Mouse (Mus musculus) forebrain, embryonic 13.5 days (tissue): ENCODE results near the gene Taco1. TPM values are rescaled to one million over a fixed set of nuclear protein-coding genes. Genes with fewer than 3 reads are reported as not detected.
"Not testable (repeated sequence)": the region's sequence is repeated elsewhere in the genome, so short reads cannot be mapped to it uniquely, and the experiment has no call there.

Source experiments
- ATAC-seq: fragments of 200-750 bp; cut with Nextera tagmentation; 2 replicates; pipeline ENCODE4 v1.8.0; 2017
- H3K27ac ChIP-seq: fragments of 300-500 bp; sonication (generic); 2 replicates; pipeline ENCODE4 v1.5.1; 2015; ENCODE audit warnings: inconsistent platforms, mild to moderate bottlenecking, moderate library complexity
- H3K27me3 ChIP-seq: fragments of 300-500 bp; sonication (generic); 2 replicates; pipeline ENCODE4 v1.6.1; 2015; ENCODE audit warnings: mild to moderate bottlenecking, inconsistent platforms
- H3K36me3 ChIP-seq: fragments of 300-500 bp; sonication (generic); 2 replicates; pipeline ENCODE4 v1.6.1; 2015; ENCODE audit warnings: mild to moderate bottlenecking, inconsistent platforms; ENCODE audit not compliant: poor library complexity, severe bottlenecking
- H3K4me1 ChIP-seq: fragments of 300-500 bp; sonication (generic); 2 replicates; pipeline ENCODE4 v1.6.1; 2015; ENCODE audit warnings: inconsistent platforms
- H3K4me2 ChIP-seq: fragments of 300-500 bp; sonication (generic); 2 replicates; pipeline ENCODE4 v1.6.1; 2015; ENCODE audit warnings: inconsistent platforms, mild to moderate bottlenecking, moderate library complexity
- H3K4me3 ChIP-seq: fragments of 300-500 bp; sonication (generic); 2 replicates; pipeline ENCODE4 v1.5.1; 2015; ENCODE audit warnings: mild to moderate bottlenecking, inconsistent platforms
- H3K9ac ChIP-seq: fragments of 300-500 bp; sonication (generic); 2 replicates; pipeline ENCODE4 v1.6.1; 2015; ENCODE audit warnings: mild to moderate bottlenecking, inconsistent platforms
- H3K9me3 ChIP-seq: fragments of 300-500 bp; sonication (generic); replicated peaks from 2 replicates; pipeline ENCODE4 v1.6.1; 2016; ENCODE audit warnings: inconsistent platforms
- WGBS: fragments of 180-500 bp; shearing (Covaris S2); methylation state at CpG from one replicate; pipeline ENCODE4 v1.1.7; 2015; 5-methylcytosine and 5-hydroxymethylcytosine counted together
- polyA plus RNA-seq: library from polyadenylated mRNA; unstranded; fragments of >200 nt; fragmentation: Nextera tagmentation; extraction: Ambion mirVana; gene quantifications from 2 replicates; pipeline ENCODE4 v1.2.1, GENCODE M21; 2015

Gene Taco1
- polyA plus RNA-seq, 1 experiment from 2014 or later, result 8.9 TPM

DNA sequence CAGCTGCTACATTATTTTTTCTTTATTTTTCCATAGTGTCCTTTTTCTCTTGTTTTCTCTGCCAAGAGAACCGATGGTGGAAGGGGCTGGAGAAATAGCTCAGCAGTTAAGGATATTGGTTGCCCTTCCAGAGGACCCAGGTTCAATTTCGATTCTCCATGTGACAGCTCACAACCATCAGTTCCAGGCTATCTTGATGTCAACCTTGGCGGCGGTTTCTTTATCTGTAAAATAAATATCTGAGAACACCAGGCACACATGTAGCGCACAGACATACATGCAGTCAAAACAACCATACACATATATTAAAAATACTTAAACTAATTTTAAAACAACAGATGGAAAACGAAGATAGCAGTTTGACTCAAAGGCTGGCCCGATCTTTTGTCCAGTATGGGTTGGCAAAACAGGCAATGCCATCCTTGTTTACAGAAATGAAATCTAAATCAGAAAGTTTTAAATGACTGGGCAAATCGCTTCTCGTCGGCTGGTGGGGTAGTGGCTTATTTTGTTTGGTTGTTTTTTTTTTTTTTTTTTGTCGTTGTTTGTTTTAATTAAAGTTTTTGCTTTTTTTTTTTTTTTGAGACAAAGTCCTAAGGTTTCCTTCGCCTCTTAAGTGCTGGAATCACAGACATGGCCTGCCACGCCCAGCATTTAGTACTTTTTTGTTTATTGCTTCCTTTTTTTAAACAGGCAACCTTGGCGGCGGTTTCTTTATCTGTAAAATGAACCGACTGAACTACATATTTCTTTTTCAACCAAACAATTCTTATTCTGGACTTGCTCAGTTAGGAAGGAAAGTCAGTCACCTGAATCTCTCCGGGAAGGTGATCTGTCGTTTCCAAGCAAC lies 563 bp upstream of the Taco1 start:
- 0 out of 2 replicates have a peak, but pooled peaks have one; percentile 6 for ATAC-seq
- 46% methylated on average over 18 of the region's 18 CpGs for WGBS
- peaks cover 7% of the 10 kb centered on the region for H3K4me1 ChIP-seq

DNA sequence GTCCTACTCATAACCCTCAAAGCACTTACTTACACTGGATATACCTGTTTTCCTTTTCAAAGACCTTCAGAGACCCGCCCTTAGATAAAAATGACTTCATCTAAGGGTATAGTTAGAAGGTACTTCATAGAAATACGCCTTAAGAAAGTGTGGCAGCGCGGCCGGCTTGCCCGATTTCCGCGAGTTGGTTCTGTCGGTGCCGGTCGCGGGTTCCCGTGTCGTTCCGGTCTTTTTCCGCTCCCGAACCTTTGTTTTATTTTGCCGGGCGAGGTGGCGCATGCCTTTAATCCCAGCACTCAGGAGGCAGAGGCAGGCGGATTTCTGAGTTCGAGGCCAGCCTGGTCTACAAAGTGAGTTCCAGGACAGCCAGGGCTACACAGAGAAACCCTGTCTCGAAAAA lies 755 bp downstream of the Taco1 start:
- not testable (repeated sequence) for ATAC-seq, H3K27ac ChIP-seq, H3K36me3 ChIP-seq, H3K4me1 ChIP-seq, H3K27me3 ChIP-seq, H3K9me3 ChIP-seq
- peak overlapping the region; percentile 82 for H3K4me3 ChIP-seq
- WGBS, result 18% methylated on average over 23 of the region's 23 CpGs
- H3K4me2 ChIP-seq, result peak overlapping the region; percentile 95
- H3K9ac ChIP-seq, result peak overlapping the region; percentile 92

More for the DNA sequence above, 563 bp upstream of the Taco1 start:
- peak overlapping the region; percentile 92; the same call in 1 of the 2 replicates for H3K9ac ChIP-seq
- H3K4me2 ChIP-seq, result peak overlapping the region; percentile 95
- H3K36me3 ChIP-seq, result 0 out of 2 replicates have a peak, but pooled peaks cover 5% of the 10 kb centered on the region
- H3K9me3 ChIP-seq, result no peaks in the 10 kb centered on the region
- H3K27ac ChIP-seq, result no peak overlapping the region
- peak overlapping the region; percentile 82 for H3K4me3 ChIP-seq
- H3K27me3 ChIP-seq, result no peaks in the 10 kb centered on the region

DNA sequence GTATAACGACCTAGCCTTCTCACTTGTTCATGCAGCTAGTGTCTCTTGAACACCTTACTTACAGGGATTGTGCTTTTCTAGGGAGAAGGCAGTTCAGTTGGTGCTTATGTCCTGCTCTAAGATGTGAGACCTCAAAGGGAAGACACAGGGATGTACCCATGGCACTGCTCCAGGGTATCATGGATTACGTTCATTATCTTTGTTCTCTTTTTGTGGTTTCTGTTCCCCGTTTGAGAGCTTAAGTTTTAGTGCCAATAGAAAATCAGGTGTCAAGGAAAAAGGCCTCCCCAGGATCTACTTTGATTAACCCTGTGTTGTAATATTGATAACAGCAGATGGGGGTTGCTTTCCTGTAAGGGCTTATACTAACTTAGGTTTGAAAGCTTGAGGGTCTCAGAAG lies 7.9 kb downstream of the Taco1 start:
- H3K4me1 ChIP-seq, result no peaks in the 10 kb centered on the region
- H3K27me3 ChIP-seq, result no peaks in the 10 kb centered on the region
- 83% methylated on average over 3 of the region's 3 CpGs for WGBS
- ATAC-seq, result no peak
- no peak overlapping the region for H3K4me3 ChIP-seq
- no peak overlapping the region for H3K9ac ChIP-seq
- H3K36me3 ChIP-seq, result peaks cover 18% of the 10 kb centered on the region
- no peak overlapping the region for H3K4me2 ChIP-seq
- H3K27ac ChIP-seq, result no peak overlapping the region
- H3K9me3 ChIP-seq, result no peaks in the 10 kb centered on the region

DNA sequence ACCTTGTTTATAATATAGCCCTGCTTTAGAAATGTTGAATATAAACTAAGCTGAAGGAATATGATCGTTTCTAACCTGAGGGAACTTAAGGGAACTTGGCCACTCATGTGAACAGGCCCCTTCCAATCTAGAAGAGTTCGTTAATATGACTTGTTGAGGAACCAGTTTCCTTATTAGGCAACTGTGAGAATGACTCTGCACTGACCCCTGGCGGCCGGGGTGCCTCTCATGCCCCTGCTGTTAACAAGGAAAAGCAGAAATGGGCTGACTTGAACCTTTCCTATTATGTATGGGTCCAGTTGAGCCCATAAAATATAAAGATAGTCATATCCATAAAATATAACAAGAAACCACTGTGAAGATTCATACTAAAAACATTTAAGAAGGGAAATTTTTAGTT lies 10.5 kb downstream of the Taco1 start:
- Histone ChIP-seq H3K4me2 (no peak overlapping the region), H3K4me3 (no peak overlapping the region), H3K27me3 (no peaks in the 10 kb centered on the region), H3K4me1 (no peaks in the 10 kb centered on the region), H3K9ac (no peak overlapping the region), H3K9me3 (no peaks in the 10 kb centered on the region), H3K27ac (no peak overlapping the region), H3K36me3 (peaks cover 14% of the 10 kb centered on the region)
- ATAC-seq, result 0 out of 2 replicates have a peak, but pooled peaks have one; percentile 36
- 4% methylated on average over 4 of the region's 4 CpGs for WGBS

DNA sequence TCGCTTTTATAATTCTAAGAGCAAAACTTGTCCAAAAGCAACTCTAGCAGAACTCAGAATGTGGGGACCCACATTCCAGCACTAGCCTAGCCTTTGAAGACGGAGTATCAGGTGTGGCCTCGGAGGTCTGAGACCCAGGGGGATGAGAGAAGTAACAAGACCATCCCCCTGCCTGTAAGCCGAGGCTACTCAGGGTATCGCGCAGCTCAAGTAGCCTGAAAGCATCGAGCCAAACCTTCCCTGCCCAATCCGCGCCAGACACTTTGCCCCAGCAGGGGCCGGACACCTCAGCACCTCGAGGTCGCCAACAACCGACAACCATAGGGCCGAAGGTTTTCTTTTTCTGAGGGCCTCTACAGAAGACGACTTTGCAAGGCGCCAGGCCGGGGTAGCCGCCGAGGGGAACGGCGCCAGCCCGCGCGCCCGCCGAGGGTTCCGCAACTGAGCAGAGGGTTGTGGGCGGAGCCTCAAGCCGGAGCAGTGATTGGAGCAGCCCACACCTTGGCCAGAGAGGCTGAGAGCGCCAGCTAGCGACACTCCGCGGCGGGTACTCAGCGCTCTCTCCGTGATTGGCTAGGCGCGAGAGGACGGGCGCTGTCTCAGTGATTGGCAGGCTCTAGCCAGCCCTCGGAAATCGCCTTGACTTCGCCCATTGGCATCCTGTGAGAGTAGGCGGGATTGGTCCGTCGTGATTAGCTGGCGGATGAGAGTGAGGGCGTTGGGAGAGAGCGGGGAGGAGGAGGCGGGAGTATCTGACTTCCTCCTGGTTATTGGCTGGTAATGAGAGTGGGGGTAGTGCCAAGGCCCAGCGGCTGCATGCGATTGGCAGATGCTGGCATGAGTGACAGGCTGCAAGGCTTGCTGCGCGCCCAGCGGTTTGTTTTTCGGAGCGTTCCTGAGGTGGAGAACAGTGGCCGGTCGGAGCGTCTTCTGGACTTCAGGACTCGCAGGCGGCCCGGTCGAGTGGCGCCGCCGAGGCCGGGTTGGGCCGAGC lies 18.1 kb downstream of the Taco1 start, which contains the start of gene Map3k3:
TSS of gene Map3k3 (plus strand) at position 906 of the 994 bp plus-strand sequence.
- WGBS, result under 1% methylated on average over 68 of the region's 69 CpGs
- peak; percentile 99 for ATAC-seq
- H3K4me3 ChIP-seq, result peak within 1 kb of the TSS; percentile 81

DNA sequence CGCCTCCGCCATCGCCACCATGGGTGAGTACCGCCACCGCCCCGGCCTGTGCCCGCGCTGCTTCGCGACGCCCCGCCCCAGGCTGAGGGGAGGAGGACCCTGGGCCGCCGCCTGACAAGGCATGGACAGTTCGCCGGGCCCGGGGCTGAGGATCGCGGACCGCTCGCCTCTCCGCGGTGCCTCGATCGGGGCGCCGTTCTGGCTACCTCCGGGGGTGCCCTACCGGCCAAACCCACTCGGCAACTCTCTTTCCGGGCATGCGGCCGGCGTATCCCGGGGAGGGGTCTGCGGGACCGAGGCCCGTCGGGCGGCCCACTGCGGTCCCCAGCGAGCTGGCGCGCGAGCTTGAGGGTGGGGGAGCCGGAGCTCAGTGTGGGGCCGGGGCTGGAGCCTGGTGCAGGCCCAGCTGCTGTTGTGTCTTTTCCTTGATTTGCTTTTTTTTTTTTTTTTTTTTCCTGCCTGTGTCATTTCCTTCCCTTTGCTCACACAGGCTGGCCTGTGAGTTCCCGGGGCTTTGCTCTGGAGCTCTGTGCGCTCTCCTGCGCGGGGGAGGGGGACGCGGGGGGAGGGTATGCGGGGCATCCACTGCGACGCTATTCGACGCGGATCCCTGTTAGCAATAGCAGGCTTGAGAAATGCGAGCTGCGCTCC lies 19.2 kb downstream of the Taco1 start:
- peak; percentile 55 for ATAC-seq
- H3K9me3 ChIP-seq, result no peaks in the 10 kb centered on the region
- under 1% methylated on average over 51 of the region's 61 CpGs for WGBS

More for the DNA sequence above, 18.1 kb downstream of the Taco1 start, which contains the start of gene Map3k3:
- Histone ChIP-seq H3K4me2 (peak within 1 kb of the TSS; percentile 76), H3K4me1 (peaks cover 19% of the 10 kb centered on the region), H3K27me3 (no peaks in the 10 kb centered on the region), H3K27ac (peak within 1 kb of the TSS; percentile 98), H3K9me3 (no peaks in the 10 kb centered on the region), H3K36me3 (no peaks in the 10 kb centered on the region), H3K9ac (peak within 1 kb of the TSS; percentile 84)

DNA sequence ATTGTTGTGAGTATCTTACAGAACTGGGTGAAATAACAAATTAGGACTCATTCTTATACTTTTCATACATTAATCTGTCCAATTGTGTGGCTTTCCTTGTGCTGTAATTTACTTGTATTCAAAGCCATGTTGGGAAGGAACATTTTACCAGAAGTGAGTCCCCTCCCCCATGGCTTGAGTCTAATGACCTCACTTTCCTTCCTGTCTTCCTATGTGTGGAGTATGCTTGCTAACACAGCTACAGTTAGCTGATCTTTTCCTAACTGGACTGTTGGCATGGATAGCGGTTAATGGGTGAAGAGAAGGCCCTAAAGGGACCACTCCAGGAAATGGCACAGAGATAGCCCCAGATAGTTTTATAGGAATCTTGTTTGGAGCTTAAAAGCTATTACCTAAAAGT lies 32.4 kb downstream of the Taco1 start:
- Histone ChIP-seq H3K27me3 (no peaks in the 10 kb centered on the region), H3K27ac (no peak overlapping the region), H3K4me3 (no peak overlapping the region), H3K9ac (no peak overlapping the region), H3K4me1 (no peaks in the 10 kb centered on the region), H3K4me2 (no peak overlapping the region), H3K36me3 (peaks cover 20% of the 10 kb centered on the region; the same call in 1 of the 2 replicates), H3K9me3 (no peaks in the 10 kb centered on the region)
- no peak for ATAC-seq
- 89% methylated on average over 1 of the region's 1 CpGs for WGBS

More for the DNA sequence above, 19.2 kb downstream of the Taco1 start:
- Histone ChIP-seq H3K4me1 (peaks cover 19% of the 10 kb centered on the region), H3K4me3 (peak overlapping the region; percentile 81), H3K4me2 (peak overlapping the region; percentile 76), H3K36me3 (no peaks in the 10 kb centered on the region), H3K27me3 (no peaks in the 10 kb centered on the region), H3K9ac (peak overlapping the region; percentile 84), H3K27ac (peak overlapping the region; percentile 98)

DNA sequence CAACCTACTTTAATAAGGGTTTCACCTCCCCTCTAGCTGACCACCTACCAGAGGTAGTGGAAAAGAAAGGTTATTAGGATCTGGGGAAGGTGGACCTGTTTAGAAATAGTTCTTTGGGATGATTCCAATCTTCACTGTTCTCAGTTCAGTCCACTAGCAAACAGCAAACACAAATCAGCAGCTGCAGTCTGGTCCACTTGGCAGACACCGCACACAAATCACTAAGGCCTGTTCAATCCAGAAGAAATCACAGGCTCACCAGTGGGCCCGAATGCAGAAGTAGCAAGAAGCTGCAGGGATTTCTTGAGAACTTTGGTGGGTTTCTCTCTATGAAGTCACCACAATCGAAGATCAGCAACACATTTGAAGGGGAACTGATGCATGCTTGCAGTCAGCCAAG lies 37.0 kb downstream of the Taco1 start:
- 97% methylated on average over 3 of the region's 3 CpGs for WGBS
- H3K9ac ChIP-seq, result no peak overlapping the region
- H3K4me3 ChIP-seq, result no peak overlapping the region
- H3K27ac ChIP-seq, result no peak overlapping the region
- H3K4me2 ChIP-seq, result no peak overlapping the region
- H3K9me3 ChIP-seq, result no peaks in the 10 kb centered on the region
- no peak for ATAC-seq
- H3K36me3 ChIP-seq, result peaks cover 20% of the 10 kb centered on the region; the same call in 1 of the 2 replicates
- no peaks in the 10 kb centered on the region for H3K4me1 ChIP-seq
- no peaks in the 10 kb centered on the region for H3K27me3 ChIP-seq

DNA sequence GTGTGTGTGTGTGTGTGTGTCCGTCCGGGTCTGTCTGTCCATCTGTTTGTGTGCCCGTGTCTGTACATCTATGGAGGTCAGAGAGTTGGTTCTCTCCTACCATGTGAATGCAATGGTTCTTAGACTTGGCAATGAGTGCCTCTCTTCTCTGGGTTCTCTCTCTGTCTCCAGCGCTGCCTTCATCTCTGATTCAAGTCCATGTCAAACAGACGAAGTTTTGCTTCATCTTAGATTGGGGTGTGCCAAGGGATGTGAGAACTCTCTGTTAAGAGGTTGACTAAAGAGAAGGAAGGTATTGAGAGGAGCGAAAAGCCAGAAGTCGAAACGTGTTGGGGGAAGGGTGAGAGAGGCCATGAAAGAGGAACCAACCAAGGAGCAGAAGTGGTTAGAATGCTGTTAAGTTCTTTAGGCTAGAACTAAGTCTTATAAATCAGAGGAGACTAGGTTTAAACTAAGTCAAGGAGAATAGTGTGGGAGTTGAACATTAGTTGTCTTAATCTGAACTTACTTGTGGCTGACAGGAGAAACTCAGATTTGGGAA lies 40.3 kb downstream of the Taco1 start:
- Histone ChIP-seq H3K27ac (no peak overlapping the region), H3K36me3 (peaks cover 13% of the 10 kb centered on the region; the same call in 1 of the 2 replicates), H3K9me3 (no peaks in the 10 kb centered on the region), H3K27me3 (no peaks in the 10 kb centered on the region), H3K4me2 (no peak overlapping the region), H3K4me3 (no peak overlapping the region), H3K4me1 (no peaks in the 10 kb centered on the region), H3K9ac (no peak overlapping the region)
- no peak for ATAC-seq
- WGBS, result 87% methylated on average over 6 of the region's 8 CpGs

DNA sequence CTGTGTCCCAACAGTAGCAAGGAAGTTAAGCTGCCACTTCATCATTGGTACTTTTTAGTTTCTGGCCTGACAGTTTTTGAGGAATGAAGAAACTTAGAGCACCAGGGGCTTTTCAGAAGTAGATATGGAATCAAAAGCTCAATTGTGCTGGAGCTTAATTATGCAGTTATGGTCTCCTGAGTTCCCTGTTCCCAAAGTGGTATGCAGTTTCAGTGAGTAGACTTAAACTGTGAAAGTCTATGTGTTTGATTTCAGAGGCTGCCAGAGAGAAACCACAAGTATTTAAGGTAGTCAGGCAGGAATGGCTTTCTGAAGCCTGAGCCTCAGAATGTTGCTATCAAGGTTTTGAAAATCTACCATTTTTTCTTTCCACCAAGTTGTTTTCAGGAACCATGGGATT lies 45.8 kb downstream of the Taco1 start:
- H3K4me1 ChIP-seq, result no peaks in the 10 kb centered on the region
- no peak for ATAC-seq

DNA sequence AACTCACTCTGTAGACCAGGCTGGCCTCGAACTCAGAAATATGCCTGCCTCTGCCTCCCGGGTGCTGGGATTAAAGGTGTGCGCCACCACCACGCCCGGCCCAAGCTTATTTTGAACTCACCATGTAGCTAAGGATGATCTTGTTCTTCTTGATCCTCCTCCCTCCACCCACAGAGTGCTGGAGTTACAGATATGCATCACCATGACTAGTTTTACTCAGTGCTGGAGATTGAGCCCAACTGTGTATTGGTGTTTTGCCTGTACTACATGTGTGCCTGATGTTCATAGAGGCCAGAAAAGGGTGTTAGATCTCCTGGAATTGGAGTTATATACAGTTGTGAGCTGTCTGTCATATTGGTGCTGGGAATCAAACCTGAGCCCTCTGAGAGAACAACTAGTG lies 56.4 kb downstream of the Taco1 start:
- Histone ChIP-seq H3K27me3 (no peaks in the 10 kb centered on the region), H3K36me3 (peaks cover 81% of the 10 kb centered on the region), H3K4me2 (no peak overlapping the region), H3K9me3 (no peaks in the 10 kb centered on the region), H3K27ac (no peak overlapping the region), H3K4me1 (no peaks in the 10 kb centered on the region), H3K4me3 (no peak overlapping the region), H3K9ac (no peak overlapping the region)
- 95% methylated on average over 5 of the region's 5 CpGs for WGBS
- ATAC-seq, result no peak

More for the DNA sequence above, 45.8 kb downstream of the Taco1 start:
- Histone ChIP-seq H3K9me3 (no peaks in the 10 kb centered on the region), H3K27ac (no peak overlapping the region), H3K9ac (no peak overlapping the region), H3K36me3 (peaks cover 40% of the 10 kb centered on the region), H3K27me3 (no peaks in the 10 kb centered on the region), H3K4me3 (no peak overlapping the region), H3K4me2 (no peak overlapping the region)
